Mouse (Mus musculus): ENCODE data around the gene Eipr1.

GRCm38 (mm10) chr12:28816681-28817426 is 65.3 kb downstream of the Eipr1 start:
- TF ChIP-seq CTCF (IDR thresholded peaks at IDR 0.05; ENCODE audit: low read depth) (no peak), EP300 (optimal IDR thresholded peaks at IDR 0.05) (no peak)
